Mouse (Mus musculus) heart, embryonic 14.5 days (tissue): ENCODE measurements around the gene Snrpg. TPM values are rescaled to one million over a fixed set of nuclear protein-coding genes. Genes with fewer than 3 reads are reported as not detected.

ENCODE experiments used
- ATAC-seq: fragments of 200-750 bp; cut with Nextera tagmentation; 2 replicates; pipeline ENCODE4 v1.8.0; 2017; ENCODE audit warnings: low read depth, moderate TSS enrichment; ENCODE audit not compliant: insufficient number of reproducible peaks, insufficient read depth, low FRiP score
- H3K27ac ChIP-seq, 2 experiments: fragments of 200-500 bp in 1 of 2; fragments of 300-500 bp in 1 of 2; sonication (generic) in 1 of 2; replicated peaks in 1 of 2; 2 replicates each; pipeline ENCODE4 v1.5.1; 2012 to 2014; ENCODE audit warnings: low read depth in 2 of 2, low read length in 2 of 2, control low read depth in 1 of 2, mild to moderate bottlenecking in 1 of 2, mixed read lengths in 1 of 2; ENCODE audit not compliant: control insufficient read depth in 1 of 2, insufficient read depth in 1 of 2
- H3K27me3 ChIP-seq: fragments of 300-500 bp; sonication (generic); 2 replicates; pipeline ENCODE4 v1.6.1; 2014; ENCODE audit warnings: mild to moderate bottlenecking, low read length, control low read depth; ENCODE audit not compliant: control insufficient read depth, insufficient read depth
- H3K36me3 ChIP-seq: fragments of 300-500 bp; sonication (generic); 2 replicates; pipeline ENCODE4 v1.6.1; 2014; ENCODE audit warnings: mild to moderate bottlenecking, control low read depth, low read length, mixed read lengths; ENCODE audit not compliant: control insufficient read depth, insufficient read depth
- H3K4me1 ChIP-seq, 2 experiments: fragments of 200-500 bp in 1 of 2; fragments of 300-500 bp in 1 of 2; sonication (generic) in 1 of 2; 2 replicates each; pipeline ENCODE4 v1.6.1; 2012 to 2014; ENCODE audit warnings: low read length in 2 of 2, control low read depth in 1 of 2, mixed read lengths in 1 of 2; ENCODE audit not compliant: control insufficient read depth in 2 of 2, insufficient read depth in 2 of 2
- H3K4me2 ChIP-seq: fragments of 300-500 bp; sonication (generic); 2 replicates; pipeline ENCODE4 v1.6.1; 2014; ENCODE audit warnings: mild to moderate bottlenecking, low read length
- H3K4me3 ChIP-seq, 2 experiments: fragments of 200-500 bp in 1 of 2; fragments of 300-500 bp in 1 of 2; sonication (generic) in 1 of 2; 2 replicates each; pipeline ENCODE4 v1.5.1; 2012 to 2014; ENCODE audit warnings: low read length in 2 of 2, mild to moderate bottlenecking in 2 of 2, control low read depth in 1 of 2, low read depth in 1 of 2, moderate library complexity in 1 of 2; ENCODE audit not compliant: control insufficient read depth in 1 of 2, insufficient read depth in 1 of 2
- H3K9ac ChIP-seq: fragments of 300-500 bp; sonication (generic); 2 replicates; pipeline ENCODE4 v1.6.1; 2014; ENCODE audit warnings: mild to moderate bottlenecking, low read length
- H3K9me3 ChIP-seq: fragments of 300-500 bp; sonication (generic); 2 replicates; pipeline ENCODE4 v1.6.1; 2016; ENCODE audit warnings: low read length, control low read depth; ENCODE audit not compliant: control insufficient read depth
- WGBS: fragments of 180-500 bp; shearing (Covaris S2); extraction: QIAGEN DNeasy Blood & Tissue Kit; methylation state at CpG from one replicate; pipeline ENCODE4 v1.1.7; 2014; 5-methylcytosine and 5-hydroxymethylcytosine counted together
- polyA plus RNA-seq: library from polyadenylated mRNA; unstranded; fragments of >200 nt; fragmentation: Nextera tagmentation; extraction: Ambion mirVana; gene quantifications from 2 replicates; pipeline ENCODE4 v1.2.1, GENCODE M21; 2014

Gene Snrpg
- polyA plus RNA-seq, 1 experiment from 2014 or later: 384 TPM

DNA sequence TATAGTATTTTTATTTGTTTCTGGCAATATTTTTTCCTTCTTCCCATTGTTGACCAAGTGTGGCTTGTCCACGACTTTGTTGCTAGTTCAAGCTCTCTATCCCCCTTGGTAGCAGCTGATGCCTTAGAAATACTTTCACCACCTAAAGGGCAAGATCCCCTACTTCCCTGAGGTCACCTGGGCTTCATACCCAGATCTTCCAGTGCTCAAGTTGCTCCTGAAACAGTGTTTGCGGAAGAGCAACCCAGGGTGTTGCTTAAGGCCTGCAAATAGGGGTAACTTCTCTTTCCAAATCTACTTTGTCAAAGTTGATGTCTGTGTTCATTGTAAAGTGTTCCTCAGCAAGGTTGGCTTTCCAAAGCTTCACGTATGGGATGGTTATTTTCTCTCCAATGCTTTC lies 48.1 kb downstream of the Snrpg start:
- no peak for ATAC-seq
- Histone ChIP-seq H3K9me3 (no peaks in the 10 kb centered on the region), H3K9ac (no peak overlapping the region), H3K27ac (no peak overlapping the region), H3K4me3 (no peak overlapping the region), H3K27me3 (no peaks in the 10 kb centered on the region), H3K36me3 (peaks cover 86% of the 10 kb centered on the region), H3K4me2 (no peak overlapping the region), H3K4me1 (no peaks in the 10 kb centered on the region)
- 85% methylated on average over 3 of the region's 3 CpGs for WGBS

GRCm38 (mm10) chr6:86420491-86420890 lies 49.4 kb downstream of the Snrpg start:
- H3K4me1 ChIP-seq: no peaks in the 10 kb centered on the region
- no peak overlapping the region for H3K27ac ChIP-seq
- H3K36me3 ChIP-seq: peaks cover 89% of the 10 kb centered on the region
- H3K4me2 ChIP-seq: no peak overlapping the region
- 76% methylated on average over 6 of the region's 6 CpGs for WGBS
- no peak overlapping the region for H3K9ac ChIP-seq
- no peaks in the 10 kb centered on the region for H3K9me3 ChIP-seq
- no peak overlapping the region for H3K4me3 ChIP-seq
- no peaks in the 10 kb centered on the region for H3K27me3 ChIP-seq
- ATAC-seq: no peak

DNA sequence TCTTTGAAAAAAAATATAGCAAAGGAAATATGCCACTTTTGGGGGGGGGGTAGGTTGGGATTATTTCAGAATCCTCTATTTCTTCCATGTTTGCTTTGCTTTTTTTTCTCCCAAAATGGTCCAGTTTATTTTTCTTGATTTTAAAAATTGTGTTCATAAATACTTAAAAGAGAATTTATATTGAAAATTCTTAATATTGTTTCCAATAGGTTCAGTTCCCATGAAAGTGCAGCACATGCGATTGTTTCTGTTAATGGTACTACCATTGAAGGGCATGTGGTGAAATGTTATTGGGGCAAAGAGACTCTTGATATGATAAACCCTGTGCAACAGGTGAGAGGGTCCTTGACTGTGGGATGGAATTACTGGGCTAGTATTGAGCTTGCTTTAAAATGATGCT lies 55.3 kb downstream of the Snrpg start, which contains the start of gene Gm44790:
Gene Gm44790, plus strand, starts transcription at position 301 of the 400 bp plus-strand sequence.
- Histone ChIP-seq H3K27me3 (no peaks in the 10 kb centered on the region), H3K9ac (no peak within 1 kb of the TSS), H3K4me1 (no peaks in the 10 kb centered on the region), H3K4me3 (no peak within 1 kb of the TSS), H3K9me3 (no peaks in the 10 kb centered on the region), H3K4me2 (no peak within 1 kb of the TSS), H3K27ac (no peak within 1 kb of the TSS), H3K36me3 (peaks cover 90% of the 10 kb centered on the region)
- ATAC-seq: no peak
- WGBS: 89% methylated on average over 1 of the region's 1 CpGs

Other genes with a start within 250 kb of the Snrpg start
- 4.2 and 4.5 TPM in 2 replicates for gene Tgfa, start 176.1 kb upstream of the Snrpg start, polyA plus RNA-seq
- gene Fam136a, start 5.7 kb upstream of the Snrpg start, polyA plus RNA-seq: 91.6 and 91.9 TPM in 2 replicates
- gene Pcyox1, start 25.9 kb downstream of the Snrpg start, polyA plus RNA-seq: 59.2 and 66.6 TPM in 2 replicates
- gene Tia1, start 32.9 kb downstream of the Snrpg start, polyA plus RNA-seq: 133 and 140 TPM in 2 replicates
- not detected in 2 replicates for gene Gm44790, start 55.4 kb downstream of the Snrpg start, polyA plus RNA-seq
- gene C87436, start 67.1 kb downstream of the Snrpg start, polyA plus RNA-seq: 17.1 and 20.0 TPM in 2 replicates
- 297 and 312 TPM in 2 replicates for gene Pcbp1, start 155.0 kb downstream of the Snrpg start, polyA plus RNA-seq